Mouse (Mus musculus) central nervous system, embryonic 11.5 days (tissue): ENCODE results near the gene Lrrc8a. TPM values are rescaled to one million over a fixed set of nuclear protein-coding genes. Genes with fewer than 3 reads are reported as not detected.

Experiments
- polyA plus RNA-seq: library from polyadenylated mRNA; depleted of rRNA; stranded (reverse); fragments of >200 nt; gene quantifications from 2 replicates; pipeline ENCODE4 v1.2.3, GENCODE M21; 2012; rRNA removed

Lrrc8a gene
- 17.0 and 25.4 TPM in 2 replicates for polyA plus RNA-seq

DNA sequence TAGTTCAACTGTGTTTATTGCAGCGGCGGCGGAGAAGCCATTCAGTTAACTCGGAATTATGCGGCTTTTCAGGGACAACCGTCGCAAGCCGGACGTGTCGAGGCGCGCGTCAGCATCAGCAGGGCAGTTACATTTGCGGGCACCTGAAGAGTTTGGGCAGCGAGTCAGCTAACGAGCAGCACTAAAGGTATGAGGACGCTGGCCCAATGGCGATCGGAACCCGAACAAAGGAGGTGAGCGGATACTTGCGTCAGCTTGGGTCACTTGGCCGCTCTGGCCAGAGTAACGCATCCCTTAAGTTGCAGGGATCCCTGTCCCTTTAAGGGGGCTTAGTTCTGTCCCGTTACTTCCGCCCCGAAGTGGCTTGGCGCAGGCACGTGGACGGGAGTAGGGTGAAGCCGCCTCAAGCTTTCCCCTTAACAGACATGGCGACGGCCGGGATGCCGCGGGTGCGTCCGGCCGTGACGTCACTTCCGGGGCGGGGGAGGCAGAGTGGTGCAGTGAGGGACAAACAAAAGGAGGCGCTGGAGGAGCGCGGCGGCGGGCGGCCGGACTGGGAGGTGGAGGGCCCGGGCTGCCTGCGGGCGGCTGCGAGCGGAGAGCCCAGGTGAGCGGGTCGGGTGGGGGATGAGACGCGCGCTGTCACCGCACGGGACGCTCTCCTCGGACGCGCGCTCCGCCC lies at the start of gene Lrrc8a:
TSS of gene Lrrc8a (plus strand) at position 517 of the 682 bp plus-strand sequence.

DNA sequence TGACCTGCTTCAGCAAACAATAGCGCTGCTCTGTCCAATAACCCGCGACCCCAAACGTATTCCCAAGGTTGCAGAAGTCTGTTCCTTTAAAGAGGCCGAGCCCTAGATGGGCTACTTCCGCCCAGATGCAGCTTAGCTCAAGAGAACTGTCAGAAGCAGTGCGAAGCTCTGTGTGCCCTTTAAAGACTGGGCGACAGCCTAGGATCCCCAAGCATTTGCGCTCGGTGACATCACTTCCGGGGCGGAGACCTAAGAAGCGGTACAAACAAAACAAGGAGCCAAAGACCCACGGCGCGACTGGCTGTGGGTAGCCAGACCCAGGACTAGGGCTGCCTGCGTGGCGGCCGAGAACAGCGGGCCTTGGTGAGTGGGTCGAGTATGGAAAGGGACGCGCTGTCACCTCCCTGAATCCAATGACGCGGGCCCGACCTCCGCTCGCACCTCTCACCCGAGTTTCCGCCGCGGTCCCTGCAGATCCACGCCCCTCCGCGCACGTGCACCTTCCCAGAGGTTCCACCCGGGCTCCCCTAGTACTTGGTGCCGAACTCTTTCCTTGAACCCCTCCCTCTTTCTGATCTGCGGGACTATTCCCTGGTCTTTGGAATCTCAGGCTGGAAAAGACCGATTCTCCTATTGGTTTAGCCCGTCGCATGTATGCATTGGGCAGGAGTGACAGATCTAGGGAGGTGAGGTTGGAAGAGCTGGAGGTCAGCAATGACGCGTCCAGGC lies 31.7 kb upstream of the Lrrc8a start, which contains the start of gene Kyat1:
TSS of gene Kyat1 (minus strand) at position 219 of the 729 bp plus-strand sequence.

DNA sequence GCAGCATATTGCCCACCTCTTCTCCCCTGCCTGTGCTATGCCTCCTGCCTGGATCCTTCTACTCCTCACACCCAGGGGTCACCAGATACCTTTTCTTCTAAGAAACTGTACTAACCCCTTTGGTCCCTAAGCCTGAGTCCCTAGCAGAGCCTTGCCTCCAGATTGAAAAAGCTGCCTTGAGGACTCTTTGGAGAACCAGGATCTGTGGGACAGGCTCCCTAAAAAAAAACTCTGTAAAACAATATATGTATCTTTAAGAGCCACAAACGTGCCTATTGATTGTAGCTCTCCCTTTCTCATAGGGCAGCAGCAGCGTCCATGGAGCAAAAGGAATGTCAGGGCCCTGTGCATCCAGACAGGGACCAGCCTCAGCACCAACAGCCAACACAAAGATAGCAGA lies 2.8 kb downstream of the Lrrc8a start, which contains the start of gene Gm28035:
TSS of gene Gm28035 (plus strand) at position 301 of the 400 bp plus-strand sequence.

DNA sequence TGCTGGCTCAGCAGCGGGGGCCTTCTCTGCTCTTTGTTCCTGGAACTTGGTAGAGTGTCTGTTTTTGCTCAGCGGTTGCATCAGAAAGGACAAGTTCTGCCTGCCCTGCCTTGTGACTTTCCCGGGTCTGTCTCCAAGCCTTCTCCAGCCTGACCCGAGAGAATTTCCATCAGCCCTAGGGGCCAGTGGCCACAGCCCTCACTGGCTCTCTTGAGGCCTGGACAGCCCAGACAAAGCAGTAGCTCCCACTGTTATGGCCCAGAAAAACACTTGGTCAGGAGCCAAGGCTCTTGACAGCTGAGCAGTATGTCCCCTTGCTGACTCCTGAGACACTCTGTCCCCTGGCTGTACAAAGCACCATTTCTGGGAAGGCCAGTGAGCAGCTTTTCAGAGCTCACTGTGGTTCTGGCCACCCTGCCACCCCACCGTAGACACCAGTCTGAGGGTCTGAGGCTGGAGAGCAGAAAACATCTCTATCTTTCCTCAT lies 28.3 kb downstream of the Lrrc8a start, which contains the start of gene Phyhd1:
TSS of gene Phyhd1 (plus strand) at position 437 of the 487 bp plus-strand sequence.

DNA sequence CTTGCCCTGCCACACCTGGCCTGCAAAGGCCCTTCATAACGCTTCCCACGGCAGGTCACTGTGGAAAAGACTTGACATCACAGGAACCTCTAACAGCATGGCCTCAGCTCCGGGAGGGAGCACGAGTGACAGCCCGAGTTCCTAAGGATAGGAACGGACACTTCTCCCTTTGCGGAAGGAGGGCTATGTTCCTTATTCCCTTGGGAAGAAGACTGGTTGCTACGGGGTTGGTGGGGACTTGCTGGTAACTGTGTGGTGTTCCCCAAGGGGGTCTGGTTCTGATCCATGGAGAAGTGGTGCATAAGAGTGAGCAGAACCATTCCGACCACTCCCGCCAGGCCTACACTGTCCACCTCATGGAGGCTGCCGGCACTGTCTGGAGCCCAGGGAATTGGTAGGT lies 43.2 kb downstream of the Lrrc8a start, which contains the start of gene Gm28038:
TSS of gene Gm28038 (plus strand) at position 301 of the 400 bp plus-strand sequence.

DNA sequence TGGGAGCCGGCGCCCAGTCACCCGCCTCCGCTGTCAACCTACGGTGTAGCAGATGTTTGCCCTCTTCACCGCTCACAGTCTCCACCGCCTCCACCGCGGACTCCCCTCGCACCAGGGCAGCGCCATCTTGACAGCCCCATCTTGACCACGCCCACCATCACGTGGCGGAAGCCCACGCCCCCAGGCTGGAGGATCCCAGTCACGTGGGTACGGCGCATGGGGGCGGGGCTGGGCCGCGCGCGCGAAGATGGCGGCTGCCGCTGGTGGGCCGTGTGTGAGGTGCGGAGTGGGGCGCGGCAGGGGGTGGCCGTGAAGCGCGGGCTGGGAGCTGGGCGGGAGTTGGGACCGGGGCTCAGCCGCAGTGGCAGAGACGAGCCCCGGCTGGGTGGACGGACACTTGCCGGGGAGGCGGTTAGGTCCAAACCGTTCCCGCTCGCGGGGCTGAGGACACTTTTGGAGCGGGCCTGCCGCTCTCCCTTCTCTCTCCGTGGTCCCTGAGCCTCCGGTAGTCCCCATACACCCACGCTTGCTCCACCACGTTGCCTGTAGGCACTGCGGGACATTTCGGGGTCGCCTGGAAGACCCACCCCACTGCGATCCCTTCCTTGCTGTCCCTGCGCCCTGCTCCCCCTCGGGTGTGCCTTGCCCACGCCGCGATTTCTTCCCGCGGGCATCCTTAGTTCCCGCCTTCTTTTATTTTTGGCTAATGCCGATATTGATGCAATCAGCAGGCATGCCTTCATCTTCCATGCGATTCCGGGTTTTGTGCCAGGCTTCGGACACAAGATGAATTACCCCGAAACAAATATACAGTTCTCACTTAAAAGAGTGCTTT lies 48.9 kb downstream of the Lrrc8a start, which contains the start of the genes Dolk and Nup188:
TSS of gene Dolk (minus strand) at position 143 of the 835 bp plus-strand sequence.
TSS of gene Nup188 (plus strand) at position 206 of the 835 bp plus-strand sequence.

Other genes starting within 250 kb of the Lrrc8a start
- 31.5 and 32.4 TPM in 2 replicates for gene Wdr34, start 188.8 kb upstream of the Lrrc8a start, polyA plus RNA-seq
- 683 and 2,388 TPM in 2 replicates for gene Set, start 180.3 kb upstream of the Lrrc8a start, polyA plus RNA-seq
- gene Pkn3, start 160.0 kb upstream of the Lrrc8a start, polyA plus RNA-seq, result 17.4 and 28.0 TPM in 2 replicates
- 22.3 and 37.3 TPM in 2 replicates for gene Zdhhc12, start 144.1 kb upstream of the Lrrc8a start, polyA plus RNA-seq
- gene Zer1, start 113.1 kb upstream of the Lrrc8a start, polyA plus RNA-seq, result 26.9 and 42.9 TPM in 2 replicates
- gene Tbc1d13, start 104.0 kb upstream of the Lrrc8a start, polyA plus RNA-seq, result 43.4 and 48.1 TPM in 2 replicates
- 10.5 and 11.2 TPM in 2 replicates for gene Endog, start 66.2 kb upstream of the Lrrc8a start, polyA plus RNA-seq
- 59.2 and 60.5 TPM in 2 replicates for gene Spout1, start 59.3 kb upstream of the Lrrc8a start, polyA plus RNA-seq
- 14.1 and 17.2 TPM in 2 replicates for gene Kyat1, start 31.9 kb upstream of the Lrrc8a start, polyA plus RNA-seq
- gene Gm28035, start 2.9 kb downstream of the Lrrc8a start, polyA plus RNA-seq, result 4.9 and 10.7 TPM in 2 replicates
- 7.4 and 9.1 TPM in 2 replicates for gene Phyhd1, start 28.5 kb downstream of the Lrrc8a start, polyA plus RNA-seq
- gene Gm28038, start 43.3 kb downstream of the Lrrc8a start, polyA plus RNA-seq, result not detected in 2 replicates
- gene Dolk, start 48.6 kb downstream of the Lrrc8a start, polyA plus RNA-seq, result 8.1 and 10.7 TPM in 2 replicates
- 37.5 and 56.2 TPM in 2 replicates for gene Nup188, start 48.7 kb downstream of the Lrrc8a start, polyA plus RNA-seq
- 98.2 and 111 TPM in 2 replicates for gene Sh3glb2, start 121.6 kb downstream of the Lrrc8a start, polyA plus RNA-seq
- 30.4 and 37.9 TPM in 2 replicates for gene Miga2, start 126.5 kb downstream of the Lrrc8a start, polyA plus RNA-seq
- 31.9 and 49.0 TPM in 2 replicates for gene Dolpp1, start 154.5 kb downstream of the Lrrc8a start, polyA plus RNA-seq
- gene Crat, start 178.1 kb downstream of the Lrrc8a start, polyA plus RNA-seq, result 10.8 and 19.5 TPM in 2 replicates
- 117 and 122 TPM in 2 replicates for gene Ptpa, start 178.3 kb downstream of the Lrrc8a start, polyA plus RNA-seq
- 17.8 and 26.3 TPM in 2 replicates for gene Ier5l, start 236.5 kb downstream of the Lrrc8a start, polyA plus RNA-seq